ENCODE assay signal across 8 mouse cellular contexts in the genomic region with DNA sequence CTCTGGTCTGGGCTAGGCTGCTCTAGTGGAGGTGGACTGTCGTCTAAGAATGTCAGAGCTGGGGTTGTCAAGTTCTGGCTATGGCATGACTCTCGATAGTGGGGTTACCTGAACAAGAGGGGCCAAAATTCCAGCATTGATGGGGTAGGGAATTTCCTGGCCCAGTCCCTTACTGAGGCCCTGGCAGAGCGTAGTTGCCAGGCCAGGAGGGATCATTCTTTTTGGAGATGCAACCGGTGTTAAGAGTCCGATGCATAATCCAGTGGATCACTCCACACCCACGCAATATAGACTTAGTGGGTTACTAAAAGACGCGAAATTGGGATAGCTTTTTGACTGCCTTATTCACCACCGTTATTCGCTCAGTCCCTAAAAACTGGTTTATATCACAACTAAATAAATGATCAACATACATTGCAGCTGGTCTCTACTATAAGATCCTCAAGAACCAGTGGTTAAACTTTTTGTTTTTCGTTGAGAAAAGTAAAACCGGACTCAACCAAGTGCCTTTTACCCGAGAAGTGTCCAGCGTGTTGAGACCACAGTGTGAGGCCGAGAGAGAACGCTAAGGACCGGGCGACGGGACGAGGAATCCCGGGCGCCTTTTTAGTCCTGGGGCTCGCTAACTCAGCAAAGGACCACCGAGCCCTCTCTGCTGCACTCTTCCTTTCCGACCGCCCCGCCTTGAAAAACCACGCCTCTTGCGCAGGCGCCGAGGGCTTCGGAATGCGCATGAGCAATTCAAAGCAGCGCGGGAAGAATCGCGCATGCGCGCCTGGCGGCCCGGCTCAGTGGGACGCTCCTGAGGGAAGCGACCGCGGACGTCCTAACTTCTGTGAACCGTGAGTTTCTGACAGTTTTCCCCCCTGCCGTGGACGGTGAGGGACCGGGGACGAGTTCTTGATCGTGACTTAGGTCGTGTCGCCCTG. TPM values are rescaled to one million over a fixed set of nuclear protein-coding genes. Genes with fewer than 3 reads are reported as not detected.
DNase-seq lines count a peak whose midpoint lies in the region; ATAC-seq and TF ChIP-seq lines count a peak whose summit lies in the region.

A gene (plus strand): TSS at position 739 of the 929 bp plus-strand sequence.

- no peaks in the 10 kb centered on the region for H3K27me3 ChIP-seq in hindbrain, postnatal 0 days (ENCODE audit: insufficient read depth, low read length)

- intact Hi-C loops in left cerebral cortex, adult 2 months (cut with DNase I): no loop called here

- no peaks in the 10 kb centered on the region for H3K36me3 ChIP-seq in hindbrain, postnatal 0 days (ENCODE audit: insufficient read depth, low read length)

- H3K27ac ChIP-seq in hindbrain, postnatal 0 days: peak within 1 kb of the TSS; percentile 61
- H3K27ac ChIP-seq in left cerebral cortex, adult 2 months: peak within 1 kb of the TSS; percentile 80

- peak; percentile 89 for DNase-seq in T-cell, adult 2 months (ENCODE audit: low spot score)
- DNase-seq in cerebellum, postnatal 36 days: peak; percentile 92 to 96
- DNase-seq in gastrocnemius, adult 18-20 months (ENCODE audit: low spot score): peak; percentile 92
- peak; percentile 97 for DNase-seq in hindbrain, postnatal 0 days (ENCODE audit: low spot score)
- peak; percentile 90 to 91 for DNase-seq in left cerebral cortex, adult 2 months (ENCODE audit: extremely low spot score in 1 of 2, low spot score in 2 of 2)
- peak; percentile 93 to 94 for DNase-seq in right cerebral cortex, adult 2 months (ENCODE audit: low spot score in 2 of 2)
- DNase-seq in urinary bladder, postnatal 14 days (ENCODE audit: low spot score): peak; percentile 94

- 6% methylated on average over 53 of the region's 54 CpGs for WGBS in hindbrain, postnatal 0 days

- peak within 1 kb of the TSS; percentile 66 for H3K4me2 ChIP-seq in hindbrain, postnatal 0 days (ENCODE audit: low read depth, low read length)

- ATAC-seq in hindbrain, postnatal 0 days: peak; percentile 94
- peak; percentile 79 for ATAC-seq in megakaryocyte, adult 5-6 weeks (ENCODE audit: poor library complexity, severe bottlenecking)

- peak within 1 kb of the TSS; percentile 72 for H3K4me3 ChIP-seq in hindbrain, postnatal 0 days (ENCODE audit: low read length)
- peak within 1 kb of the TSS; percentile 69 for H3K4me3 ChIP-seq in left cerebral cortex, adult 2 months

- H3K4me1 ChIP-seq in hindbrain, postnatal 0 days (ENCODE audit: insufficient read depth, low read length): 0 out of 2 replicates have a peak, but pooled peaks cover 2% of the 10 kb centered on the region

- peak; percentile 33 for TF ChIP-seq CTCF in hindbrain, postnatal 0 days (IDR thresholded peaks at IDR 0.05; ENCODE audit: low read depth)
- peak; percentile 1; the same call in 1 of the 2 replicates for TF ChIP-seq CTCF in left cerebral cortex, adult 2 months (IDR thresholded peaks at IDR 0.05)

- H3K9me3 ChIP-seq in hindbrain, postnatal 0 days (ENCODE audit: low read length): no peaks in the 10 kb centered on the region

- peak within 1 kb of the TSS; percentile 67 for H3K9ac ChIP-seq in hindbrain, postnatal 0 days (replicated peaks; ENCODE audit: low read length)

RNA-seq across cellular contexts. Expression of the gene that starts here (rescaled TPM):
- total RNA-seq in gastrocnemius, adult 18-20 months (2021): under 1 TPM; 0.09 to 0.27 TPM
- total RNA-seq in hindbrain, postnatal 0 days (2014; rRNA removed): 23.3 and 25.5 TPM in 2 replicates
- 21.4 and 22.4 TPM in 2 replicates for polyA plus RNA-seq in hindbrain, postnatal 0 days (2015; fragmentation: Nextera tagmentation; extraction: Ambion mirVana)
- 10 to 100 TPM; 12.9 to 13.7 TPM for total RNA-seq in left cerebral cortex, adult 2 months (2021)
- 19.6 and 21.5 TPM in 2 replicates for total RNA-seq in megakaryocyte, adult 5-6 weeks (2015)
- 20.5 and 22.7 TPM in 2 replicates for total RNA-seq in megakaryocyte, adult 5-6 weeks (2017)

Comparison
In these comparisons a context has a peak if more than half of its experiments do, and no peak if none do; other contexts are left out.
1. Peak in every context shown above with its lines: DNase-seq, ATAC-seq, H3K4me3 ChIP-seq and H3K27ac ChIP-seq.
2. RNA of the gene that starts here (total RNA-seq): 23.3 to 25.5 TPM in hindbrain, postnatal 0 days, 19.6 to 22.7 TPM in megakaryocyte, adult 5-6 weeks and 12.9 to 13.7 TPM in left cerebral cortex, adult 2 months; 0.09 to 0.27 TPM in gastrocnemius, adult 18-20 months; every median in the first group is over 10 times any median in the second.
3. Peak in DNase-seq in gastrocnemius, adult 18-20 months; RNA of the gene not detected or under 1 TPM.